Mouse (Mus musculus): ENCODE results near the gene Pde4dip.
A peak's percentile ranks its signal among the peaks of the same experiment; 100 is the strongest.

Pde4dip gene

DNA sequence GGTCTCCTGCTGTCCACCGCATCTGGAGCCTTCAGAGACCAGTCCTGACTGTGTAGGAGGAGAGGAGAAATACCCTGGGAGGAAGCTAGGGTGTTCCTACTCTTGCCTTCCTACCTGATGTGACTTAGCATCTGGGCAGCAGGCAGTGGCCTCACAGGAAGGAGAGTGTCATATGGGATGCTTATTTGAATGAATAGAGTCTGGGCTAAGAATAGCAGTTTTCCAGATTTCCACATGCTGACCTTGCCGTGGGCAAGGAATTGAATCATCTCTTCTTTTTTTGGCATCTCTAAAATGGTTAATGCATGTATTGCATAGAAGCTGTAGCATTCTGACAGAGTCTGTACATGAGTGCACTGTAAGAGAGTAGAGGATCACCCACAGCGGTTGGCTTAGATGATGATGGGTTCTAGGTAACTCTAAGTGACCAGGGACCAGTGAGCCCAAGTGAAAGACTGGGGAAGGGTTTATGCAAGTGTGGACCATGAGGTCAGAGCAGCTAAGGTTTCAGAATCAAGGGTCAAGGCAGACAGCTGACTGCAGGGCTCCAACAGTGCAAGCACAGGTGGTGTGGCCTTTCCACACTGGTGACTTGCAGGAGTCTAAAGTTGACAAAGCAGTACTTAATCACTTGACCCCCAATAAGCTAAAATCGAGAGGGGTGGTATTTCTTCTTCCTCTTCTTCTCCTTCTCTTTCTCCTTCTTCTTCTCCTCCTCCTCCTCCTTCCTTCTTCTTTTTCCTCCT lies 202.0 kb downstream of the Pde4dip start:
- DNase-seq (ENCODE audit: low spot score in 2 of 2): no peak

- no peak for DNase-seq (ENCODE audit: low spot score in 2 of 2)
Measured at GRCm38 (mm10) chr3:97683560-97684195, 204.8 kb downstream of the Pde4dip start.

DNA sequence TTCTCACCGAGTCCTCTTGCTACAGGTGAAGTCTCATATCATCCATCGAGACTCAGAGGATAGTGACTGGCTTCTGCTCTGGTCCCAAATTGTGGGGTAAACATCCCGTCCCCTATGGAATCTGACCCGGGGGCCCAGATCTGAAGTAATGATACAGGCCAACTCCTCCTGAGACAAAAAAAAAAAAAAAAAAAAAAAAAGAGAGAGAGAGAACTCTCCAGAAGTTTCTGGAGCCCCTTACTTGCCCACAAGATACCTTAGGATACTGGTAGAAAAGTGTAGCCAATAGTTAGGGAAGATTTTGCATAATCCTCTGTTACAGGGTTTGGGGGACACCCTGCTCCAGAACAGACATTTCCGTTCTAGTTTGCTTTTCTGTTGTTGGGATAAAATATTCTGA lies 205.9 kb downstream of the Pde4dip start:
- no peak for DNase-seq (ENCODE audit: low spot score in 2 of 2)

DNA sequence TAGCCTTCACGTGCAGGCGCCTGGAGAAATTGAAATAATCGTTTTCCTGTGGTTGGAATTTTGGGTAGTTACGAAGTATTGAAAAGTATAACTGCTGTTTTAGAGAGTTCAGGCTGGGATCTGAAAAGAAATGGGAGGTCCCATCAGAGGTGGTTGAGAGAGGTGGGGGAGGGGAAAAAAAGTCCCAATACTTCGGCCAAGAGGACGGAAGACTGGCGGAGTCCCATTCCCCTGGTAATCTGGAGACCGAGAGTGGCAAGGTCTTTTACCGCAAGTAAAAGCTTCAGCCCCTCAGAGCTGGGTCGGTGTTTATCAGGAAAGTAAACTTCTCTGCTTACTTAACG lies 206.4 kb downstream of the Pde4dip start:
- no peak for DNase-seq (ENCODE audit: low spot score in 2 of 2)

GRCm38 (mm10) chr3:97681321-97682158 lies 207.0 kb downstream of the Pde4dip start:
- peak; percentile 59 to 79 for DNase-seq (ENCODE audit: low spot score in 2 of 2)

DNA sequence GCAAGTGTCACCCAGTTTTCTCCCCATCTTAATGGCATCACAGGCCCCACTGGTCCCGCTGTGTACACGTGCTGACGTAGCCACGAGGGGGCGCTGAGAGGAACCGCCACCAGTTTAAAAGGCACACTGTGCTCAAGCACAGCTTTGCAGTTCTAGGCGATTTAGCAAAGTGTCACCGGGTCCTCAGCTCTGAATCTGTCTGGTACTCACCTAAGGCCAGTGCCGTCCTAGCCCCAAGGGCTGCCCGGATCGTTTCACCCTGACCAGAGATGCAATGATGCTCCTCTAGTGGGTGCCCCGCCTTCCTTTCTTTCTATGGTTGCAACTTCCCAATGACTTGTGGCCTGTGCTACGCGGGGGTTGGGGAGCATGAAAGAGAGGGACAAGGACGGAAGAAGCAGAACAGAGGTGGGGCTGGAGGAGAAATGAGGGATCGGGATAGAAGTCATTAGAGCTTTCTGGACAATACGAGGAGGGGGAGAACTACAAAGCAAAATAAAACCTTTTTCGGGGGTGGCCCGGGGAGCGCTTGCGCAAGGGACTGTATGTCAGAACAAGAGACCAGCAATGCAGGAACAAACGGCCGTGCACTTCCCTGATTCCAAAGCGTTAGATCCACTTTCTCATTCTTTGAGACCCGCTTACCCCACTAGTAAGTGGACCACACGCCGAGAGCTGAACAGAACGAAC lies 207.7 kb downstream of the Pde4dip start:
- DNase-seq (ENCODE audit: low spot score in 2 of 2): peak; percentile 77 to 93

DNA sequence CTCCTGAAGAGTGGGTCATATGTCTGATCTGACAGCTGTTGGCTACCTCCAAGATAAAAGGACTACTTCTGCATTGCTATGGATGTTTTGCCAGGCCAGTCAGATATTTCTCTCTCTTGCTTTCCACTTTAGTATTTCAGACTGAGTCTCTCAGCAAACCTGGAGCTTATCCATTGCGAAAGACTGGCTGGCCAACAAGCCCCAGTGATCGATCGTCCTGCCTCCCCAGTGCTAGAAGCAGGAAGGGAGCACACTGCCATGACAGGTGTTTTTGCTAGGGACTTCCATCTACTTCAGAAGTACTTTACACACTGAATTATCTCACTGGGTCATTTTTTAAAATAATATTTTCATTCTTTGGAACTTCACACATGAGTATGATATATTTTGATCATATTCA lies 210.1 kb downstream of the Pde4dip start:
- DNase-seq (ENCODE audit: low spot score in 2 of 2): no peak

DNA sequence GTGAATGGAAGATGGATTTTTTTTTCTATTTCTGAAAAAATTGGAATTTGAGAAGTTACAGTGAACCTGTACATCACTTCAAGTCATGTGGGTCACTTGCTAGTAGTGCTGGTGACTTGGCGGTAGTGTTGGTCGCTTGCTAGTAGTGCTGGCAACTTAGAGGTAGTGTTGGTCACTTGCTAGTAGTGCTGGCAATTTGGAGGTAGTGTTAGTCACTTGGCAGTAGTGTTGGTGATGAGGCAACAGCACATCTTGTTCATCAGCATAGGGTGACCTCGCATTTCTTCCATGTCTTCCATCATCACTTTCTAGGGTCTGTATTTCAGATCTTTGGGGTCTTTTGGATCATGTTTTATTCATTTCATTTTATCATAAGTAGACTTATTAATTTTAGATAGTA lies 212.4 kb downstream of the Pde4dip start:
- DNase-seq (ENCODE audit: low spot score in 2 of 2): no peak

- no peak for DNase-seq (ENCODE audit: low spot score in 2 of 2)
Measured at GRCm38 (mm10) chr3:97674644-97675110, 213.8 kb downstream of the Pde4dip start, which contains the start of gene Gm17651. Gene Gm17651, minus strand, starts transcription at chr3:97674694.

GRCm38 (mm10) chr3:97667093-97667675 lies 221.3 kb downstream of the Pde4dip start:
- DNase-seq (ENCODE audit: low spot score in 2 of 2): no peak

DNA sequence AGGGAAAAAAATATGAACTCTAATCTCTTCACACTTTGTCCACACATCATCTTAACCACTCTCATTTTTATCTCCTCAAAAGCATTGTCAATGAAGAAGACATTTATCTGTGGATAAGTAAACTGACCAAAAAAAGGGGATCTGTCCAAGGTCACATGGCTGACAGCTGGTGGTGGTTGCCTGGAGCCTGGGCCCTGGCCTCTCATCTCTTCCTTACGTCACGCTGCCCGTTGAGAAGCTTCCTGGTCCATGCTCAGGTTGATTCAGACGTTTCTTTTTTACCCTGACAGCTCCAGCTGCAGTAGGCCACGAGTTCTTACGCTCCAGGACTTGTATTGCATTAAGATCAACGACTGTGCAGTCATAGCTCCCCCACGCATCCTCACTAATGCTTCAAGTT lies 222.4 kb downstream of the Pde4dip start:
- DNase-seq (ENCODE audit: low spot score in 2 of 2): no peak

GRCm38 (mm10) chr3:97665525-97665924 lies 223.0 kb downstream of the Pde4dip start:
- no peak for DNase-seq (ENCODE audit: low spot score in 2 of 2)

GRCm38 (mm10) chr3:97661206-97661605 lies 227.3 kb downstream of the Pde4dip start:
- DNase-seq (ENCODE audit: low spot score in 2 of 2): no peak

DNA sequence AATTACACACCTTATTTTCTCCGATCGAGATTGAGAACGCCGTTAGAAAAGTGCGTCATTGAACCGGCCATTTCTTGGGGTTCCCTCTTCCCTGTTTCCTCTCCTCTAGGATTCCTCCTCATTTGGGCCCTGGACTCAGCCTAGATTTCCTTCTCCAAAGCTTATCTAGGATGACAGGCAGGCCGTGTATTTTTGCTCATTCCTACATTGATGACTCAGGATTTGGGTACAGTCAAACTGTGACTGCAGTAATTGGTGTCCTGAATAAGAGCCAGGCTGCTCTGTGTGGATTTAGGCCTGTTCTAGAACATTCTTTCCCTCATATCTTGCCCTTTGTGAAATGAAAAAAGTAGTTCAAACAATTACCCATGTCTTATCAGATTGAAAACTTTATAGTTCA lies 228.8 kb downstream of the Pde4dip start:
- DNase-seq (ENCODE audit: low spot score in 2 of 2): no peak

GRCm38 (mm10) chr3:97658426-97659193 lies 229.9 kb downstream of the Pde4dip start:
- DNase-seq (ENCODE audit: low spot score in 2 of 2): no peak

DNA sequence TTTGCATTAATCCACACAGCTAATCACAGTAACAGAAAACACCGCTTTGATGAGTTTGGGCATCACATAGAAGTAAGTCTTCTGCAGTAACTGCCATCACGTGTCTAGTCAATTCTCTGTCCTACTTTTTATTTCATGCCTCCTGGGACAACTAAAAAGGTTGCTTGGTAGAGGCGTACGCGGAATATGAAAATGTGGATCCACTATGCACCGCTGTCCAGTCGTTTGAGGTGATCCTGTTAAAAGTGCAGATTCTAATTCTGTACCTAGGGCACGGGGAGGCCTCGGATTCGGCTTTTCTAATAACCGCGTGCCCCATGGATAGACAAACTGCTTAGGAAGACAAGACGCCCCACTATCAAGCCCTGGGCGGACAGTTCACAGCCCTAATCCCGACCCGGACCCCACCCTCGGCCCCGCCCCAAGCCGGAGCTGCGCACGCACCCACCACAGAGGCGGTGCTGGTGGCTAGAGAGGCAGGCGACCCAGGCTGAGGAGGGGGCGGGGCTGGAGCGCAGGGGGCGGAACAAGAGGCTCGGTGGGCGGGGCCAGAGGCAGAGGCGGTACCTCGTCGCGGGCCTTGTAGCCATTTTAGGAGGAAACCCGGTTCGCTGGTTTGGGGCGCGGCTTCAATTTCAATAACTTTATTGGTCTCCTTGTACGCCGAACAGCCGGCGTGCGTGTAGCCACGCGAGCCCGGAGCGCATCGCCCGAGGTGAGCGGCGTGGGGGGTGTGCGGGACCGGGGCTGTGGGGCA lies 230.7 kb downstream of the Pde4dip start, which contains the start of gene Prkab2:
Gene Prkab2, plus strand, starts transcription at position 539 of the 757 bp plus-strand sequence.
- DNase-seq (ENCODE audit: low spot score in 2 of 2): peak; percentile 99 to 100

DNA sequence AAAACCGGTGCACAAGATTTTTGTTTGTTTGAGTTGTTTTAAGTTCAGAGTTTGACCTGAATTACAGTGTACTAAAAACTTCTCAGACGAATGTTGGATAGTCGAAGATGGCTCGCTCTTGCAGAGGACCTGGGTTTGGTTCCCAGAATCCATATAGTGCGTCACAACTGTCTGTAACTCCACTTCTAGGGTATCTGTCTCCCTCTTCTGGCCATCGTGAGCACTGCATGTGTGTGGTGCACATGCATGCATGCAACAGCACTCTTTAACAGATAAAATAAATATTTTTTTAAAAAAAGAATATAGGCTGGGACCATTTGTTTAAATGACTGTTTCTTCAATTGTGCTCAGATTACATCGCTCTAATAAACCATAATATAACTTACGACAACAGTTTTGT lies 233.6 kb downstream of the Pde4dip start:
- DNase-seq (ENCODE audit: low spot score in 2 of 2): peak; percentile 43 to 71

GRCm38 (mm10) chr3:97653781-97654180 lies 234.7 kb downstream of the Pde4dip start:
- DNase-seq (ENCODE audit: low spot score in 2 of 2): no peak

DNA sequence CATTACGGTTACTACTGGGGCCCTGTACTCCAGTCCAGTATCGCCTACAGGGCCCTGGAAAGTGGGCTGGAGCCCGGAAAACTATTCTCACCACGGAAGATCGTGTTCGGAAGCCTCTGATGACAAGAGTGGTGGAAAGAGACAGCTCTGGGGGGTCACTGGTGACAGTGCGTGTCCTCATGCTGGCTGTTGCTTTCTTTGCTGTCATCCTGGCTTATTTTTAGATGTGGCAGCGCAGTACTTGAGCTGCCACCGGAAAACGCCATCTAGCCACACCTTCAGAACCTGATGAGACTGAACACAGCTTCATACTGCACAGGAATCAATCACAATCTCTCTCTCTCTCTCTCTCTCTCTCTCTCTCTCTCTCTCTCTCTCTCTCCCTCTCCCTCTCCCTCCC lies 236.9 kb downstream of the Pde4dip start:
- no peak for DNase-seq (ENCODE audit: low spot score in 2 of 2)

GRCm38 (mm10) chr3:97649469-97649868 lies 239.0 kb downstream of the Pde4dip start:
- no peak for DNase-seq (ENCODE audit: low spot score in 2 of 2)
